Mouse (Mus musculus) embryonic facial prominence, embryonic 11.5 days (tissue): Measurements from ENCODE around the gene Tnip3. TPM values are rescaled to one million over a fixed set of nuclear protein-coding genes. Genes with fewer than 3 reads are reported as not detected.

Source experiments
- ATAC-seq: fragments of 200-750 bp; cut with Nextera tagmentation; replicated peaks from 2 replicates; pipeline ENCODE4 v1.8.0; 2017; ENCODE audit warnings: low read depth; ENCODE audit not compliant: insufficient number of reproducible peaks, low FRiP score, low TSS enrichment
- DNase-seq: peaks from one replicate; pipeline ENCODE4 v3.0.0-alpha.2; 2015; ENCODE audit warnings: low spot score
- H3K27ac ChIP-seq: fragments of 300-500 bp; sonication (generic); replicated peaks from 2 replicates; pipeline ENCODE4 v1.5.1; 2014; ENCODE audit warnings: mild to moderate bottlenecking, low read depth, low read length, control low read depth
- H3K27me3 ChIP-seq: fragments of 300-500 bp; sonication (generic); 2 replicates; pipeline ENCODE4 v1.6.1; 2014; ENCODE audit warnings: mild to moderate bottlenecking, low read length, moderate library complexity, mixed read lengths; ENCODE audit not compliant: control insufficient read depth, insufficient read depth
- H3K36me3 ChIP-seq: fragments of 300-500 bp; sonication (generic); replicated peaks from 2 replicates; pipeline ENCODE4 v1.6.1; 2014; ENCODE audit warnings: low read depth, mild to moderate bottlenecking, low read length, moderate library complexity, mixed read lengths; ENCODE audit not compliant: control insufficient read depth, insufficient read depth
- H3K4me1 ChIP-seq: fragments of 300-500 bp; sonication (generic); 2 replicates; pipeline ENCODE4 v1.6.1; 2014; ENCODE audit warnings: low read length, mixed read lengths; ENCODE audit not compliant: control insufficient read depth, insufficient read depth
- H3K4me2 ChIP-seq: fragments of 300-500 bp; sonication (generic); 2 replicates; pipeline ENCODE4 v1.6.1; 2014; ENCODE audit warnings: low read depth, mild to moderate bottlenecking, control low read depth, low read length, moderate library complexity
- H3K4me3 ChIP-seq: fragments of 300-500 bp; sonication (generic); 2 replicates; pipeline ENCODE4 v1.5.1; 2014; ENCODE audit warnings: low read depth, low read length, control low read depth
- H3K9ac ChIP-seq: fragments of 300-500 bp; sonication (generic); replicated peaks from 2 replicates; pipeline ENCODE4 v1.6.1; 2014; ENCODE audit warnings: mild to moderate bottlenecking, control low read depth, low read length
- H3K9me3 ChIP-seq: fragments of 300-500 bp; sonication (generic); replicated peaks from 2 replicates; pipeline ENCODE4 v1.6.1; 2016; ENCODE audit warnings: mild to moderate bottlenecking, low read length, inconsistent platforms, mixed read lengths; ENCODE audit not compliant: control insufficient read depth
- WGBS: fragments of 180-500 bp; shearing (Covaris S2); extraction: QIAGEN DNeasy Blood & Tissue Kit; methylation state at CpG from one replicate; pipeline ENCODE4 v1.1.7; 2014; 5-methylcytosine and 5-hydroxymethylcytosine counted together
- polyA plus RNA-seq: library from polyadenylated mRNA; unstranded; fragments of >200 nt; fragmentation: Nextera tagmentation; extraction: Ambion mirVana; gene quantifications from 2 replicates; pipeline ENCODE4 v1.2.1, GENCODE M21; 2014

Gene Tnip3
- polyA plus RNA-seq, 1 experiment from 2014 or later = not detected

- Histone ChIP-seq H3K27me3 (no peaks in the 10 kb centered on the region), H3K36me3 (no peaks in the 10 kb centered on the region), H3K4me3 (no peak overlapping the region), H3K4me1 (no peaks in the 10 kb centered on the region), H3K27ac (no peak overlapping the region), H3K9me3 (no peaks in the 10 kb centered on the region), H3K9ac (no peak overlapping the region), H3K4me2 (no peak overlapping the region)
- WGBS = 78% methylated on average over 3 of the region's 3 CpGs
- DNase-seq = no peak
- no peak for ATAC-seq
Measured at GRCm38 (mm10) chr6:65666295-65666694, 141.2 kb downstream of the Tnip3 start.

DNA sequence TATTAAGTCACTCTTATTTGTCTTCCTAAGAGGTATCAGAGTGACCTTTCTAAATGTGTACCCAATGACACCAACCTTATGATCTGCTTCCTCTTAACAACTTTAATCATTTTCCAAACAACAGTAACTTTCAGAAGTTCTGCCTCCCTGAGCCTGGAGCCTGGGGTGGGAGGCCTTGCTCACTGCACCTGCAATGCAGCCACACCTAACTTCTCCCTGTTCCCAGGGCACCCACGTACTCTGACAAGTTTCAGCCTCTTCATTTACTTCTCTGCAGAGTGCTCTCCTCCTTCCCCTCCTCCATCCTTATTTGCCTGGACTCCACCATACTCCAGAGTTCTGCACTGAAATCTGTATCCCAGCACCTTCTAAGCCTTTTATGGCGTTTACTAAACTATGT is 144.9 kb downstream of the Tnip3 start:
- ATAC-seq = no peak

DNA sequence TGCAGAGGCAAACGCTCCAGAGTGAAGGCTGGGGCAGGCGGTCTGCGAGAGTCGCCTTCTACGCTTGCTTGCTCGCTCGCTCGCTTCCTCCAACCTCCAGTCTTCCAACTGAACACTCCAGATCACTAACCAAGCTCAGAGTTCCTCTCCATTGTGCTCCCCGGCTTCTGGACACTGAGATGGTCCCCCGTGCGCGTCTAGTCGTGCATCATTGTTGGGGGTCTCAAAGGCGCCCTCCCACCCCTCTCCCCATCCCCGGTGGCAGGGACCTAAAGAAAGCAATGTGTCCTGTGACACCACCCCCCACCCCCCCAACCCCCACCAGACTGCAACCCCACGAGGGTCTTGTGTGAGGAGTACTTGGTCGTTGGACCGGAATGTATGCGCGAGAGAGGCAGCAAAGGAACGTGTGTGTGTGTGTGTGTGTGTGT is 145.9 kb downstream of the Tnip3 start:
- DNase-seq (peak; percentile 55), ATAC-seq (peak; percentile 58; the same call in 1 of the 2 replicates)
- Histone ChIP-seq H3K27ac (no peak overlapping the region), H3K9me3 (no peaks in the 10 kb centered on the region), H3K4me3 (peak overlapping the region; percentile 55), H3K36me3 (no peaks in the 10 kb centered on the region), H3K27me3 (peaks cover 2% of the 10 kb centered on the region; the same call in 1 of the 2 replicates), H3K4me1 (no peaks in the 10 kb centered on the region), H3K9ac (peak overlapping the region; percentile 71), H3K4me2 (peak overlapping the region; percentile 81)
- WGBS = 2% methylated on average over 21 of the region's 21 CpGs

More for the DNA sequence above, 144.9 kb downstream of the Tnip3 start:
- Histone ChIP-seq H3K4me1 (no peaks in the 10 kb centered on the region), H3K27ac (no peak overlapping the region), H3K27me3 (peaks cover 2% of the 10 kb centered on the region; the same call in 1 of the 2 replicates), H3K4me3 (no peak overlapping the region), H3K36me3 (no peaks in the 10 kb centered on the region), H3K9me3 (no peaks in the 10 kb centered on the region), H3K4me2 (no peak overlapping the region), H3K9ac (no peak overlapping the region)
- DNase-seq = no peak
- WGBS = 25% methylated on average over 2 of the region's 2 CpGs

DNA sequence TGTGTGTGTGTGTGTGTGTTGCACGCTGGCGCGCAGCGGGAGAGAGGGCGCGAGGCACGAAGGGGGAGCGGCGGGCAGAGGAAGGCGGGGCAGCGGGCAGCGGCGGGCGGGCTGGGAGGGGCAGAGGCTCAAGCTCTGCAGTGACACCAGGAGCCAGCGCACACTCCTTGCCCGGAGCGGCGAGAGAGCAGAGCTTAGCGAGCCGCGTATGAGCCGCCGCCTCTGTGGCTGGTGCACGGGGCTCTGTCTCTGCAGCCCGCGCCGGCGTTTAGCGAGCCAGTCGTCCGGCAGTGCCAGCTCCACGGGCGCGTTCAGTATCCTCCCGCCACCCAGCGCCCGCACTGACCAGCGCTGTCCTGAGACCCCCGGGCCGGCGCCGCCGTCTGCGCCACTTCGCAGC is 146.3 kb downstream of the Tnip3 start, which contains the start of gene Ndnf:
Ndnf (plus strand) TSS at position 140 of the 400 bp plus-strand sequence.
- peak; percentile 93 for ATAC-seq
- Histone ChIP-seq H3K4me1 (no peaks in the 10 kb centered on the region), H3K4me2 (peak within 1 kb of the TSS; percentile 81), H3K4me3 (peak within 1 kb of the TSS; percentile 55), H3K36me3 (no peaks in the 10 kb centered on the region), H3K9ac (peak within 1 kb of the TSS; percentile 71), H3K27ac (0 out of 2 replicates have a peak within 1 kb of the TSS, but pooled peaks have one; percentile 23), H3K27me3 (peaks cover 2% of the 10 kb centered on the region; the same call in 1 of the 2 replicates), H3K9me3 (no peaks in the 10 kb centered on the region)
- WGBS = 1% methylated on average over 33 of the region's 45 CpGs
- peak; percentile 83 for DNase-seq

GRCm38 (mm10) chr6:65672131-65673031 is 147.3 kb downstream of the Tnip3 start:
- Histone ChIP-seq H3K27me3 (peaks cover 2% of the 10 kb centered on the region; the same call in 1 of the 2 replicates), H3K4me1 (no peaks in the 10 kb centered on the region), H3K27ac (no peak overlapping the region), H3K9ac (peak overlapping the region; percentile 71), H3K36me3 (no peaks in the 10 kb centered on the region), H3K4me3 (peak overlapping the region; percentile 55), H3K4me2 (peak overlapping the region; percentile 81), H3K9me3 (no peaks in the 10 kb centered on the region)
- peak; percentile 52 for DNase-seq
- peak; percentile 44 for ATAC-seq
- under 1% methylated on average over 57 of the region's 57 CpGs for WGBS

Other genes starting within 250 kb of the Tnip3 start
- 1.1 and 1.4 TPM in 2 replicates for gene C130060K24Rik, start 144.2 kb upstream of the Tnip3 start, polyA plus RNA-seq
- gene Ndnf, start 146.3 kb downstream of the Tnip3 start, polyA plus RNA-seq = 8.8 and 9.2 TPM in 2 replicates